In the genomic region with DNA sequence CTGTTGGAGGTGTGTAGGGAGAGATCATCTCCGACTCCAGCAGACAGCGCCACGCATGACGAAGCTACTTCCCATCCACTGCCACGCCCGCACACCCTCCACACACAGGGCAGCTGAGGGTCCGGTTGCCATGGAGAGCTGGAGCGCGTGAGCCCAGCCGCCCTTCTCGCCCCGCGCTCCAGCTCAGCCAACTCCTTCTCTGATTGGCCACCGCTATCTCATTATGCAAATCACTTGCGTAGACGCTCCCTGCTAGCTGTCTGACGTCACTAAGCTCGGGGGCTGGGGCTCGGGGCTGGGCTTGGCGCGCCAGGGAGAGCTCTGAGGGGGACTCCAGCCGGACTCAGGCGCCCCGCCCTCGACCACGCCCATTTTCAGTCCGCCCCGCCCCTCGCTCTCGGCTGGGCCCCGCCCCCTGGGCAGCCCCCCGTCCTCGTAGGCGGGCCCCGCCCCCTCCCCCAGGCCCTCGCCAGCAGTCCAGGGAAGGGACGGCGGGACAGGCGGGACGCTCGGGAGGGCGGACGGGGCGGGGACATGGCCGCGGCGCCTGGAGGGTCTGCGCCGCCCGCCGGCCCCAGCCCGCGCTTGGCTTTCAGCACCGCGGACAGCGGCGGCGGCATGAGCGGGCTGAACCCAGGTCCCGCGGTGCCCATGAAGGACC, we compare ENCODE assay signal across 8 mouse cellular contexts. TPM values are rescaled to one million over a fixed set of nuclear protein-coding genes. Genes with fewer than 3 reads are reported as not detected.
DNase-seq lines count a peak whose midpoint lies in the region; ATAC-seq lines count a peak whose summit lies in the region.

Gene Celf6, plus strand, starts transcription at position 74 of the 661 bp plus-strand sequence.

- no peaks in the 10 kb centered on the region for H3K27me3 ChIP-seq in intestine, embryonic 16.5 days (replicated peaks; ENCODE audit: control insufficient read depth, insufficient read depth, low read length)
- peaks cover 15% of the 10 kb centered on the region; the same call in 1 of the 2 replicates for H3K27me3 ChIP-seq in midbrain, embryonic 11.5 days (ENCODE audit: control insufficient read depth, insufficient read depth, low read length)

- H3K36me3 ChIP-seq in intestine, embryonic 16.5 days (ENCODE audit: control insufficient read depth, insufficient read depth, low read length) = no peaks in the 10 kb centered on the region
- no peaks in the 10 kb centered on the region for H3K36me3 ChIP-seq in midbrain, embryonic 11.5 days (ENCODE audit: control insufficient read depth, insufficient read depth, low read length)

- WGBS in intestine, embryonic 16.5 days = under 1% methylated on average over 59 of the region's 61 CpGs
- WGBS in midbrain, embryonic 11.5 days = under 1% methylated on average over 51 of the region's 61 CpGs

- no peaks in the 10 kb centered on the region for H3K9me3 ChIP-seq in intestine, embryonic 16.5 days (ENCODE audit: control insufficient read depth, low read length)
- no peaks in the 10 kb centered on the region for H3K9me3 ChIP-seq in midbrain, embryonic 11.5 days (ENCODE audit: control insufficient read depth, low read length)

- peak; percentile 98 for ATAC-seq in intestine, embryonic 16.5 days
- ATAC-seq in midbrain, embryonic 11.5 days (ENCODE audit: low FRiP score) = peak; percentile 98

- H3K4me2 ChIP-seq in intestine, embryonic 16.5 days (ENCODE audit: low read depth, low read length) = peak within 1 kb of the TSS; percentile 78
- peak within 1 kb of the TSS; percentile 55 for H3K4me2 ChIP-seq in midbrain, embryonic 11.5 days

- intact Hi-C loops in left cerebral cortex, postnatal 4 days (cut with DNase I) = no loop called here

- H3K4me1 ChIP-seq in intestine, embryonic 16.5 days (ENCODE audit: control insufficient read depth, insufficient read depth, low read length) = peaks cover 9% of the 10 kb centered on the region
- H3K4me1 ChIP-seq in midbrain, embryonic 11.5 days (ENCODE audit: control insufficient read depth, insufficient read depth, low read length) = peaks cover 9% of the 10 kb centered on the region; the same call in 1 of the 2 replicates

- H3K27ac ChIP-seq in intestine, embryonic 16.5 days (ENCODE audit: low read length) = no peak within 1 kb of the TSS
- no peak within 1 kb of the TSS for H3K27ac ChIP-seq in midbrain, embryonic 11.5 days (ENCODE audit: low read depth, low read length)

- no peak within 1 kb of the TSS; the same call in 1 of the 2 replicates for H3K9ac ChIP-seq in intestine, embryonic 16.5 days (ENCODE audit: low read depth, low read length)
- H3K9ac ChIP-seq in midbrain, embryonic 11.5 days (ENCODE audit: low read length) = peak within 1 kb of the TSS; percentile 9; the same call in 1 of the 2 replicates

- H3K4me3 ChIP-seq in intestine, embryonic 16.5 days (ENCODE audit: low read length) = peak within 1 kb of the TSS; percentile 54
- peak within 1 kb of the TSS; percentile 35 for H3K4me3 ChIP-seq in midbrain, embryonic 11.5 days (ENCODE audit: low read depth, low read length)

- DNase-seq in adrenal gland, postnatal 14 days = peak; percentile 94
- peak; percentile 100 for DNase-seq in embryo, embryonic 9.5 days (ENCODE audit: extremely low spot score)
- peak; percentile 60 to 80 for DNase-seq in gastrocnemius, postnatal 4 days (ENCODE audit: low spot score in 2 of 2)
- peak; percentile 97 for DNase-seq in left cerebral cortex, postnatal 4 days
- DNase-seq in midbrain, embryonic 11.5 days (ENCODE audit: low spot score, missing footprints) = peak; percentile 100
- peak; percentile 94 for DNase-seq in right cerebral cortex, postnatal 4 days
- peak; percentile 100 for DNase-seq in yolk sac, embryonic 10.5 days (ENCODE audit: low spot score)

RNA-seq across cellular contexts. Expression of gene Celf6, which starts in this region (rescaled TPM):
- total RNA-seq in adrenal gland, postnatal 14 days (2021) = 4.3 and 6.9 TPM in 2 replicates
- total RNA-seq in gastrocnemius, postnatal 4 days (2021) = under 1 TPM in 1 of 2 experiments, not detected in 1; 0.15 TPM
- polyA plus RNA-seq in intestine, embryonic 16.5 days (2015; fragmentation: Nextera tagmentation; extraction: Ambion mirVana) = 2.9 TPM in 2 replicates
- total RNA-seq in left cerebral cortex, postnatal 4 days (2021) = 10 to 100 TPM; 43.6 to 44.8 TPM
- polyA plus RNA-seq in midbrain, embryonic 11.5 days (2014; fragmentation: Nextera tagmentation; extraction: Ambion mirVana) = 8.5 and 8.7 TPM in 2 replicates

Comparison
In these comparisons a context has a peak if more than half of its experiments do, and no peak if none do; other contexts are left out.
1. Peak in DNase-seq in gastrocnemius, postnatal 4 days; RNA of the gene not detected or under 1 TPM.